Mouse (Mus musculus) stomach, postnatal 0 days (tissue): ENCODE measurements around the gene Lurap1.

Experiments
- CTCF ChIP-seq: IDR thresholded peaks from 2 replicates; pipeline ENCODE4 v1.5.1; 2016; ENCODE audit warnings: antibody characterized with exemption, low read depth, mild to moderate bottlenecking, moderate library complexity
- EP300 ChIP-seq: optimal IDR thresholded peaks from 2 replicates; pipeline ENCODE3; 2016; ENCODE audit warnings: antibody characterized with exemption

- TF ChIP-seq CTCF, result no peak
- TF ChIP-seq EP300, result no peak
These were observed 25.4 kb upstream of the Lurap1 start for GRCm38 (mm10) chr4:116176543-116176988.
